Mouse (Mus musculus): Measurements from ENCODE around the gene Phyhd1. TPM values are rescaled to one million over a fixed set of nuclear protein-coding genes. Genes with fewer than 3 reads are reported as not detected.
A peak's percentile ranks its signal among the peaks of the same experiment; 100 is the strongest.

The Phyhd1 gene
- polyA plus RNA-seq, 1 experiment from 2014 or later: 8.4 TPM

DNA sequence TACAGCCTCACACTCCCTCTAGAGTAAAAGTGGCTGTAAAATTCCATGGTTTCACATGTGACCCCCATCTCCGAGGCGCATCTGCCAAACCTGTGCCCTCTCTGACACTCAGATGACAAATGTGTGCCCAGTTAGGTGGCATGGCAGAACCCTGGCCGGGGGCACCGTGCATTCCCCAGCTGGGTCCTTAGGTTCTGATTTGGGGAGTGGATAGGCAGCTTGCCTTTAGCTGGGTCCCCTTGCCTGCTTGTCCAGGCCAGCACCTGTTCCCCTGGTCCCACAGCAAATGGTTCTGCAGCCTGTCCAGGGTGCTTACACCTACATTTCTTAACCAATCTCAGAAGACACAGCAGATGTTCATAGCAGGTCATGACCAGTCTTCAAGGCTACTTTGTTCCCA, 22.6 kb upstream of the Phyhd1 start:
- H3K4me3 ChIP-seq: no peak overlapping the region
- H3K9me3 ChIP-seq (replicated peaks): no peaks in the 10 kb centered on the region
- H3K27me3 ChIP-seq: no peaks in the 10 kb centered on the region
- H3K9ac ChIP-seq: no peak overlapping the region
- WGBS: 91% methylated on average over 4 of the region's 4 CpGs
- no peak overlapping the region for H3K4me2 ChIP-seq
- peaks cover 35% of the 10 kb centered on the region for H3K36me3 ChIP-seq
- ATAC-seq (replicated peaks; ENCODE audit: insufficient number of reproducible peaks, insufficient read depth, low FRiP score, low read depth): no peak
- peaks cover 69% of the 10 kb centered on the region for H3K4me1 ChIP-seq (replicated peaks)
- H3K27ac ChIP-seq: peak overlapping the region; percentile 74; the same call in 1 of the 2 replicates

DNA sequence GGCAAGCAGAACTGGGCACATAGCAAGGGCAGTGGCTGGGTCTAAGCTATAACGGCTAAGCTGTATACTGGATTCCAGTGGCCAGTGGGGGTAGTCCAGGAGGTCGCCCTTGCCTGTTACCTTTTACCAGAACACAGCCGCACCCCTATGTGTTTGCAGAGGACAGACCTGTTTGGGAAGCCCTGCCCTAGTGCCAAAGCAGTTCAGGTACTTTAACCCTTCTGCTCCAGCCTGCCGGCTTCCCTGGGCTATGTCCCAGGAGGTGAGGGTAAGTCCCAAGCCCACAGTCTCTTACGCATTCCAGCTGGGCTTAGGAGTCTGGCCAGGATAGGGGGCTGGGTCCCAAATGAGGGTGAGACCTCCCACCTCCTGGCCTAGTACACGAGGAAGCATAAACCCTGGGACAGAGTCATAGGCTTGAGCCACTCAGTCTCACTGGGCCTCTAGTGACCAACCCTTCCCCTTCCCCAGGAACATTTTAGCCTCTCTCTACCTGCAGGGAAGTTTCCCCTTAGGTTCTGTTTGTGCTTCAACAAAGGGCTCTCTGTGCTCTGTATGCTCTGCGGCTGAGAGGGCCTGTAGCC, 21.3 kb upstream of the Phyhd1 start:
- Histone ChIP-seq H3K36me3 (peaks cover 48% of the 10 kb centered on the region), H3K4me3 (no peak overlapping the region), H3K4me2 (no peak overlapping the region), H3K9ac (no peak overlapping the region), H3K27ac (no peak overlapping the region), H3K9me3 (replicated peaks) (no peaks in the 10 kb centered on the region), H3K4me1 (replicated peaks) (peaks cover 56% of the 10 kb centered on the region), H3K27me3 (no peaks in the 10 kb centered on the region)
- WGBS: 75% methylated on average over 7 of the region's 7 CpGs
- ATAC-seq (replicated peaks; ENCODE audit: insufficient number of reproducible peaks, insufficient read depth, low FRiP score, low read depth): no peak

DNA sequence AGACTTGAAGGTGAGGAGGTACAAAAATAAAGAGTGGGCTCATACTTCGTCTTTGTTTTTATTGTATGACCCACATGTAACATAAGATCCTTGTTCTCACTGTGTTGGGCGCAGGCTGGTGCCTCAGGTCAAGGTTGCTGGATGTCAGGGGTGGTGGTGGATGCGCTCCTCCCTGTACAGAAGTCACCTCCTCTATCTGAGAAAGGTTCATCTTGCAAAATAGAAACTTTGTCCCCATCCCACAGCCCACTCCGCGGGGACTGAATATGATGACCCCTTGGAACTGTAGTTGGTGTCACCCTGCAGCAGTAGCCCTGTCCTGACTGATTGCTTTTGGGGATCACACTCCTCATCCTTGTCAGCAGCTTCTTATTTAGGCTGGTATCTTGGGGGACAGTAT, 19.0 kb upstream of the Phyhd1 start:
- no peaks in the 10 kb centered on the region for H3K9me3 ChIP-seq (replicated peaks)
- 92% methylated on average over 5 of the region's 5 CpGs for WGBS
- H3K4me2 ChIP-seq: no peak overlapping the region
- no peak for ATAC-seq (replicated peaks; ENCODE audit: insufficient number of reproducible peaks, insufficient read depth, low FRiP score, low read depth)
- no peak overlapping the region for H3K27ac ChIP-seq
- H3K4me3 ChIP-seq: no peak overlapping the region
- peaks cover 37% of the 10 kb centered on the region for H3K36me3 ChIP-seq
- H3K27me3 ChIP-seq: no peaks in the 10 kb centered on the region
- H3K9ac ChIP-seq: no peak overlapping the region
- peaks cover 53% of the 10 kb centered on the region for H3K4me1 ChIP-seq (replicated peaks)

DNA sequence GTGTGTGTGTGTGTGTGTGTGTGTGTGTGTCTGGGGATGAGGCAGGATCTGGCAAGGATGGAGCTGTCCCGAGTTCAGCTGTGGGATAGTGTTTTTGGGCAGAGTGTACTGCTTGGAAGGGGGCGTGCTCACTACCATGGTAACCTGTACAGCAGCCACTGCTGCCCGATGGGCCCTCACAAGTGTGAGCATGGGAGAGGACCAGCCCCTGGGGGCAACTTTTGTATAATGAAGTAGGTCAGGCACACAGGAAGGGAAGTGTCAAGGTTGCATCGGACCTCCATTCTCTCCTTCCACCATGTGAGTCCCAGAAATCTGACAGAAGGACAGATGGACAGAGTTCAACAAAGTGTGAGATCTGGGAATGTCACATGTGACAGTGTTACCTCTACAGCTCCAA, 18.3 kb upstream of the Phyhd1 start:
- H3K36me3 ChIP-seq: peaks cover 37% of the 10 kb centered on the region
- no peak overlapping the region for H3K27ac ChIP-seq
- H3K4me1 ChIP-seq (replicated peaks): peaks cover 52% of the 10 kb centered on the region
- no peak overlapping the region for H3K4me2 ChIP-seq
- ATAC-seq (replicated peaks; ENCODE audit: insufficient number of reproducible peaks, insufficient read depth, low FRiP score, low read depth): no peak
- no peak overlapping the region for H3K9ac ChIP-seq
- no peaks in the 10 kb centered on the region for H3K27me3 ChIP-seq
- H3K9me3 ChIP-seq (replicated peaks): no peaks in the 10 kb centered on the region
- H3K4me3 ChIP-seq: no peak overlapping the region
- WGBS: 79% methylated on average over 4 of the region's 4 CpGs

DNA sequence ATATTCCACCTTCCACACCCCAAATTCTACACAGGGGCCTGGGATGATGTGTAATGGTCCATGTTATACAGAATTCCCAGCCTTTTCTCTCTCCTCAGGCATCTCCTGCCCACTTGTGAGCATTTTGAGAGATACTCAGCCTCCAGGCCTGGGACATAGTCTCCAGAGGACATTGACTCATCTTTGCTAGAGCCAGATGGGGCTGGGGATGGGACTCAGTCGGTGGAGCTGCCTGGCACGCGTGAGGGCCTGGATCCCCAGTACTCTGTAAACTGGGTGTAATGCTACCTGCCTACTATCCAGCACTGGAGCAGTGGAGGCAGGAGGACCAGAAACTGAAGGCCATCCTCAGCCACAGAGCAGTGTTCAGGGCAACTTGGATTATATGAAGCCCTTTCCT, 16.8 kb upstream of the Phyhd1 start:
- peaks cover 29% of the 10 kb centered on the region for H3K36me3 ChIP-seq
- no peak overlapping the region for H3K27ac ChIP-seq
- H3K4me3 ChIP-seq: no peak overlapping the region
- ATAC-seq (replicated peaks; ENCODE audit: insufficient number of reproducible peaks, insufficient read depth, low FRiP score, low read depth): no peak
- WGBS: 94% methylated on average over 3 of the region's 3 CpGs
- H3K9ac ChIP-seq: no peak overlapping the region
- H3K4me1 ChIP-seq (replicated peaks): peaks cover 47% of the 10 kb centered on the region
- H3K4me2 ChIP-seq: no peak overlapping the region
- no peaks in the 10 kb centered on the region for H3K9me3 ChIP-seq (replicated peaks)
- no peaks in the 10 kb centered on the region for H3K27me3 ChIP-seq

DNA sequence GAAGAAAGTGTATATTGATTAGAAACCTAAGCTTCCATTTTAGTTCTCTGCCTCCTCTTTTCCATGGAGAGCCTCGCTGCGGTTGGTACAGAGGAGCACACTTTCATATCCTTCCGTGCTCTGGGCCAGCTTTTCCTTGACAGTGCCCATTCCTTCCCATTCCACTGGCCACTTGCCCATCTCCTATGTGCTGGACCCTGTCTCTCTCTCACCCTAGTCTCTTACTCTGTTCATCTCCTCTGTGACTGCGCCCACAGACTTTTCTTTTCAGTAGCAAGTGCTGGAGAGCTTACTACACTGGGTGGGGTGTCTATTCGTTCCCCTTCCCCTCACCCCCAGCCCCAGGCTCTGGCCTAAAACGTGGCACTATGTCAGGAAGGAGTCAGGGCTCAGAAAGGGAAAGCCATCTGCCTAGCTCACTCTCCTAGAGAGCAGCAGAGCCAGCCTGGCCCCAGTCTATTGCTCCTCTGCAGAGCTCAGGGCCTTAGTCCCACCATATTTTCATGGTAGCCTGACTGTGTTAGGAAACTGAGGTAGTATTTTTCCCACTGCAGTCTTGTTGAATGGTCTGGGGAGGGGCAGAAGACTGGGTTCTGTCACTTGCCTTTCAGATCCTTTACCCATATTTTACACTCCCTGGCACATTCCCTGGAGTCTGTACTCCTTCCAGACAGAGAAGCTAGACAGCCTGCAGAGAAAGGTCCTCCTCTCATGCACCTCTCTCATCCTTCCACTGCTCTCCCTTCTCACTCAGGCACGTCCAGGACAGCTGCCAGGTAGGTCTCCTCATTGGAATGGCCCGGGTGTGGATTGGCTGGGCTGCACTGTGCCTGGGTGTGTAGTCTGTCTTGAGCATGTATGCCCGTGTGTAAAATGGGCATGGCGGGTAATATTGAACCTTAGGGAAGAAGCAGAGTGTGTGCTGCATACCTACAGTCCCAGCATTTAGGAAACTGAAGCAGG, 15.6 kb upstream of the Phyhd1 start:
- H3K9ac ChIP-seq: no peak overlapping the region
- H3K27ac ChIP-seq: peak overlapping the region; percentile 39; the same call in 1 of the 2 replicates
- no peaks in the 10 kb centered on the region for H3K27me3 ChIP-seq
- 81% methylated on average over 10 of the region's 10 CpGs for WGBS
- no peak overlapping the region for H3K4me2 ChIP-seq
- peaks cover 28% of the 10 kb centered on the region for H3K36me3 ChIP-seq
- no peak for ATAC-seq (replicated peaks; ENCODE audit: insufficient number of reproducible peaks, insufficient read depth, low FRiP score, low read depth)
- peaks cover 39% of the 10 kb centered on the region for H3K4me1 ChIP-seq (replicated peaks)
- H3K9me3 ChIP-seq (replicated peaks): no peaks in the 10 kb centered on the region
- H3K4me3 ChIP-seq: no peak overlapping the region

DNA sequence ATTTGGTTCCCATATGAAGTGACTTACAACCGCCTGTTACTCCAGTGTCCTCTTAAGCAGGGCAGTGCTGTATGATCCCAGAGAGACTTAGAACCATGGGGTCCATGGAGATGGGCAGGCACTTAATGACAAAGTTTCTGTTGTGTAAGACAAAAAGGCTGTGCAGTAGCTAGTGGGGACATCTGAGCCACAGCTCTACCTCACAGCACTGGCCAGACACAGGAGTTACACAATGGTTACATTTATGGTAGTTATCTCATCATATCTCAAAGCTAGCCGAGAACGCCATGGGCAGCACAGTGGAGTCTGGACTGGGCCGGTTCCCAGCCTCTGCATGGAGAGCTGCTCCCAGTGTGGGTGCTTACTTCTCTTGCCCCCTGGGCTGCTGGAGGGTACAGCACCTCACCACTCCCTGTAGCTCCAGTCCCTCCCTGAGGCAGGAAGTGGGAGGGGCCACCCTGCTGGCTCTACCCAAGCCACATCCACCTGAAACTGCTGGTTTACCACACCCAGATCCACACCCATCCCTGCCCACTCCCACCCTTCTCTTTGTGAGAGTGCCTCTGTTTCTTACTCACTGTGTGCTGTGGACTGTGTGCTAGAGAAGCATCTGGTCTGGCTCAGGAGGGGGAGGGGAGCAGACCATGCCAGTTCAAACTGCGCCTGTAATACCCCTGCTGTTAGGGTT, 14.4 kb upstream of the Phyhd1 start:
- no peak overlapping the region for H3K4me3 ChIP-seq
- 51% methylated on average over 5 of the region's 5 CpGs for WGBS
- peak; percentile 58; the same call in 1 of the 2 replicates for ATAC-seq (replicated peaks; ENCODE audit: insufficient number of reproducible peaks, insufficient read depth, low FRiP score, low read depth)
- H3K36me3 ChIP-seq: peaks cover 40% of the 10 kb centered on the region
- H3K9ac ChIP-seq: no peak overlapping the region
- peak overlapping the region; percentile 39 for H3K27ac ChIP-seq
- H3K9me3 ChIP-seq (replicated peaks): no peaks in the 10 kb centered on the region
- H3K4me2 ChIP-seq: no peak overlapping the region
- peaks cover 36% of the 10 kb centered on the region for H3K4me1 ChIP-seq (replicated peaks)
- H3K27me3 ChIP-seq: no peaks in the 10 kb centered on the region

DNA sequence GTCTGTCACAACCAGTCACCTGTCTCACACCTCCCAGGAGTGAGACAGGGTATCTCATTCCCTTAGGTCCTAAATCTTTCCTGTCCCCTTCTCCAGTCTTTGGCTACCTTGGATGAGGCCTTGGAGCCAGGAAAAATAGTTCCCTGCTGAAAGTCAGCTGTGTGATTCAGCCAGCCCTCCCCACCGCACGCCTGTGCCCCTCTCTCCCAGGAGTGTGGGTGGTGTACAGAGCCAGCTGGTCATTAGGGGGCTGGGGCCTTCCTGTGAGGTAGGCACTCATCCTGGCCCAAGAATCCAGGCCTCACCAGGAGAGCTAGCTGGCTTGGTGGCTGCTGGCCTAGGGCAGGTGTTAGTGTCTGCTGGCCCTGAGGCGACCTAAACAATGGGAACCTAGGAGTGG, 13.5 kb upstream of the Phyhd1 start:
- no peaks in the 10 kb centered on the region for H3K27me3 ChIP-seq
- no peak overlapping the region for H3K4me2 ChIP-seq
- WGBS: 63% methylated on average over 3 of the region's 3 CpGs
- H3K9ac ChIP-seq: no peak overlapping the region
- no peak for ATAC-seq (replicated peaks; ENCODE audit: insufficient number of reproducible peaks, insufficient read depth, low FRiP score, low read depth)
- H3K27ac ChIP-seq: no peak overlapping the region
- H3K4me1 ChIP-seq (replicated peaks): peaks cover 37% of the 10 kb centered on the region
- no peaks in the 10 kb centered on the region for H3K9me3 ChIP-seq (replicated peaks)
- H3K36me3 ChIP-seq: peaks cover 49% of the 10 kb centered on the region
- no peak overlapping the region for H3K4me3 ChIP-seq

DNA sequence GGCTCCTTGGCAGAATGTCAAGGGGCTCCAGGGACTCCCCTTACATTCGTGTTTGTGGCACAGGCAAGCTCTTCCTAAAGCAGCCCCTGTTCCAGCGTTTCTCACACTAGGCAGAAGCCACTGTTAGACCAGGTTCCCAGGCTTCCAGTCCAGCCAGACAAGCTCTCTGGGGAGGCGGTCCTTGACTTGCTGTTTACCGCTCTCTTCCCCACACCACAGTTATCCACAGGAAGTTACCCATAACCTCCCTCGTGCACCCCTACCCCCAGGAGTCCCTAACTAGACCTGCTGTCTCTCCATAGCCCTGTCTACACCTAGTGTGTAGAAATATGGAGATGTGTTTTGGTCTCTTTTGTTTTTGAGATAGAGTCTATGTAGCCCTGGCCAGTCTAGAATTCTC, 12.2 kb upstream of the Phyhd1 start:
- 65% methylated on average over 5 of the region's 5 CpGs for WGBS
- no peak overlapping the region for H3K4me3 ChIP-seq
- no peaks in the 10 kb centered on the region for H3K9me3 ChIP-seq (replicated peaks)
- no peaks in the 10 kb centered on the region for H3K27me3 ChIP-seq
- H3K9ac ChIP-seq: no peak overlapping the region
- H3K36me3 ChIP-seq: peaks cover 48% of the 10 kb centered on the region
- H3K4me2 ChIP-seq: no peak overlapping the region
- no peak for ATAC-seq (replicated peaks; ENCODE audit: insufficient number of reproducible peaks, insufficient read depth, low FRiP score, low read depth)
- no peak overlapping the region for H3K27ac ChIP-seq
- H3K4me1 ChIP-seq (replicated peaks): peaks cover 48% of the 10 kb centered on the region

DNA sequence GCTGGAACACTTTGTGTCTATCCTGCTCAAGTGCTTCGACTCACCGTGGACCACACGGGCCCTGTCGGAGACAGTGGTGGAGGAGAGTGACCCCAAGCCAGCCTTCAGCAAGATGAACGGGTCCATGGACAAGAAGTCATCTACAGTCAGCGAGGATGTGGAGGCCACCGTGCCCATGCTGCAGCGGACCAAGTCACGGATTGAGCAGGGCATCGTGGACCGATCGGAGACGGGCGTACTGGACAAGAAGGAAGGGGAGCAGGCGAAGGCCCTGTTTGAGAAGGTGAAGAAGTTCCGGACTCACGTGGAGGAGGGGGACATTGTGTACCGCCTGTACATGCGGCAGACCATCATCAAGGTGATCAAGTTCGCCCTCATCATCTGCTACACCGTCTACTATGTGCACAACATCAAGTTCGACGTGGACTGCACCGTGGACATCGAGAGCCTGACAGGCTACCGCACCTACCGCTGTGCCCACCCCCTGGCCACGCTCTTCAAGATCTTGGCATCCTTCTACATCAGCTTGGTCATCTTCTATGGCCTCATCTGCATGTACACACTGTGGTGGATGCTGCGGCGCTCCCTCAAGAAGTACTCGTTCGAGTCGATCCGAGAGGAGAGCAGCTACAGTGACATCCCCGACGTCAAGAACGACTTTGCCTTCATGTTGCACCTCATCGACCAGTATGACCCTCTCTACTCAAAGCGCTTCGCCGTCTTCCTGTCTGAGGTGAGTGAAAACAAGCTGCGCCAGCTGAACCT, 10.2 kb upstream of the Phyhd1 start:
- Histone ChIP-seq H3K4me2 (no peak overlapping the region), H3K36me3 (peaks cover 39% of the 10 kb centered on the region), H3K4me3 (no peak overlapping the region), H3K9me3 (replicated peaks) (no peaks in the 10 kb centered on the region), H3K27me3 (no peaks in the 10 kb centered on the region), H3K4me1 (replicated peaks) (peaks cover 58% of the 10 kb centered on the region), H3K27ac (no peak overlapping the region), H3K9ac (no peak overlapping the region)
- 95% methylated on average over 42 of the region's 42 CpGs for WGBS
- ATAC-seq (replicated peaks; ENCODE audit: insufficient number of reproducible peaks, insufficient read depth, low FRiP score, low read depth): no peak

Measured in heart, embryonic 15.5 days (tissue).